Mouse (Mus musculus) thymus, postnatal 4 days (tissue): ENCODE measurements at regions not wholly inside any gene's neighbourhood (a gene's known extent, or its start where the extent isn't known, plus 50 kb on each side); places are given as distances from the start of the nearest gene placed in this dataset.

Experiments
- DNase-seq: peaks from one replicate; pipeline ENCODE4 v3.0.0; 2021

GRCm38 (mm10) chr2:74463407-74463806 is 115.8 kb downstream of the Lnpk start:
- DNase-seq: no peak

DNA sequence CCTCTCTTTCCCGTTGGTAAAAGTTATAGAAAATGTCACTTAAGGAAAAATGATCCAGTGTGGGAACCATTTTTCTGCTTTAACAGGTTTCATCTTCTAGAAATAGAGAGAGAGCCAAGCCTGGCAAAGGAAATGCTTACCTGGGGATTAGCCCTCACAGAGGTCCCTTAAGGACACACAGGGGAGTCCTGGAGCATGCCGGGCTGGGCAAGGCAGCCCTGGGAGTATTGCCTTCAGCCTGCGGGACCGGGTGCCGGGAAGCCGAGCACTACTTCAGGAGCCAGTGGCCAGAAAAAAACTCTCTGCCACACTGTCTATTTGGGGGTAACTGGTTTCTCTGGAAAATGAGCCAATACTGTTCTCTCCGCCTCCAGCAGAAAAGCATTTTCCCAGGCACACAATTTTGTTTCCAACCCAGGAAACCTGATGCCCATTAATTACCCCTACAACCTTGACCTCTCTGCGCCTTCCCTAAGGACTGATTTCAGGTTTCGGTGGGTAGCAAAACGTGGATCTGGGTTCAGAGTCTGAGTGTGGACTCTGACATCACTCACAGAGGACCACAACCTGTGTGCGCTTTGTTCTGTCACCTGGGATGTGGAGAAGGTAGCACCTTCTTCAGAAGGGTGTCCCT is 117.9 kb downstream of the Lnpk start:
- DNase-seq: no peak

DNA sequence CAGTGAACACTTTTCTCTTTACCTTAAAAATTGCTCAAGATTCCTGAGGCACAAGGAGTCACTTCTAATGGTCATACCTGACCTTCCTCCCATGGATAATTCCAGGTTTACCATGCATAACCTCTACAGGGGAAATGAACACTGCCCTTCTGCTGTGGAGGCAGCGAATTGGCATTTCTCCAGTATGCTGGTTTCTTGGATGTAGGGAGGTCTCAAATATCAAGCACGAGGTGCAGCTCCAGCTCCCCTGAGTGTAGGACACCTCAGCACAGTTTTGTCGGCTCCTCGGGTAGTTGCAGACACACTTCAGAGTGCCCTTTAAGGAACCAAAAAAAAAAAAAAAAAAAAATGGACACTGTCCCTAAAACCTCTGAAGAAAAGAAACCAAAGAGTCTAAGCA is 124.8 kb downstream of the Lnpk start:
- no peak for DNase-seq

DNA sequence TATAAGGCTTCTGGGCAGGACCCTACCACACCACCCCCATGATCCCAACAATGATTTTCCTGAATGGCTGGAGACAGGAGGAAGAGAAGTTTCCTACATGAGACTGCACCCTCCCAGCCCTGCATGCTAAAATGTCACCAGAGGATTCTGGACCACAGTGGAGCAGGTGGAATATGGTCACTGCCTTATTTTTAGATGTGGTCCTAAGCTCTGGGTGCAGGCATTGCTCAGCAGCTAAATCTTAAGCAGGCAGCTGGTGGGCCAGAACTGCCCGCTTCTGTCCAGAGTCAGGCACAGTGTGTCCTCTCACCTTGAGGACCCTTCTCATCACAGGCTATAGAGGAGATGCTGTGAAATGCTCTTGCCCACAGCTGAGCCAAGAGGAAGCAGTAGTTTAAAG is 126.6 kb downstream of the Lnpk start:
- no peak for DNase-seq

- no peak for DNase-seq
These were observed 127.7 kb downstream of the Lnpk start for GRCm38 (mm10) chr2:74451578-74451977.

DNA sequence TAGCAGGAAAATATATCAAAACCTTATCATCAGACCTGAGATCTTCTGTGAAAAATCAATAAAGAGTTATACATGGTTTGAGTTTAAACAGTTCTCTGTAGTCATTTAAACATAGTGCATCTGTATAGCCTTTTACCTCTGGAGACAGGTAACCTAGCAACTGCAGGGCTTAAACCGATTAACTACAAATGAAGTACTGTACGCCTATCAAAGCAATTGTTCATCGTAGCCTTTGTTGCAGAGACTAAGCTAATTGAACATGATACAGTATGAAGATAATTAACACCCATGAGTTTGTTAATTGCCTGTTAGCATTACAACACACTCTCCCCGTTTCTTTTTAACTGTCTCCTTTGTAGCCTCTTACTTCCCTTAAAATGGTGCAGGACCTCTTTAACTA is 128.2 kb downstream of the Lnpk start:
- no peak for DNase-seq

GRCm38 (mm10) chr2:74450064-74450765 is 129.0 kb downstream of the Lnpk start:
- DNase-seq: no peak

DNA sequence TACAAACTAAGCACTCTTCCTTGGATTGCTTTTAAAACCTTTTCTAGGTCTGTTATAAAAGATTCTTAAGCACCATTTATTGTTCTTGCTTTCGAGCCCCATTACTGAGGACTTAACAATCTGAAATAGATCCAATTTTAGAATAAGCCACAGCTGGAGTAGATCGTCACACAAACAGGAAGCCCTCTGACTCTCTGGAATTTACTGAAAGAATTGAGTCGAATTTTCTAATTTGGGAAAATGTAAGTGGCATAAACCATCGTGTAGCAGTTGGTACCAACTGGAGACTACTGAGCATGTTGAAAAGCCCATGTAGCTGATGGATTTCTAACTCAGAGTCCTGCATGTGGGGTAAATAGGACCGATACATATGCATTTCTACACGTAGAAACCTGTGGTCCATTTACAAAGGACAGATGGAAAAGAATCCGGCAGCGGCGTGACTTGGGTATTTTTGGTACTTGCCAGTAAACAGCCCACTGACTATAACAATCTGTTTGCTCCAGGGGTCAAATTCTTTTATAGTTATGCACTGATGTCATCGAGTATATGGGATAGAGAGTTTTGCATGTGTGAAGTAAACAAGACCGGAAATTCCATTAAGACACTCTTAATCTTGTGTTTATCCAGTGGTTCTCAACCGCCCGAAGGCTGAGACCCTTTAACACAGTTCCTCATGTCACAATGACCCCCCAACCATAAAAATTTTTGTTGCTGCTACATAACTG is 143.9 kb downstream of the Lnpk start:
- no peak for DNase-seq

GRCm38 (mm10) chr2:74426746-74427145 is 152.5 kb downstream of the Lnpk start:
- no peak for DNase-seq

DNA sequence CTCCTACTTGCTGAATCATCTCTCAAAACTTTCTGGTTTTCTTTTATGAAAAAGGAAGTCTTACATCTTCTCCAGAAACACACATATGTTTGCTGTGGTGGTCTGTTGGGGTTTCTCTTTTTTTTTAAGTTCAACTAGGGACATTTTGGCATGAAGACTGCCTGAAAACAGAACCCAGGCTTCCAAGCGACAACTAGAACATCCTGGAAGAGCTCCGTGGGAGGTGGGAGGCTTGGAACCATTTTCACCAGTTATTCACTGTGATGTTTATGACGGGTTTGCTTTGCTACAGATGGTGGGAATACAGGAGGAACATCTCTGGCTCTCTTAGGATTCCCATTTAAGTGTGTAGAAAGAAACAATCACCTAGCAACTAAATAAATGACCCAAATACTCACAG is 154.5 kb downstream of the Lnpk start:
- no peak for DNase-seq

- no peak for DNase-seq
These were observed 163.1 kb downstream of the Lnpk start for GRCm38 (mm10) chr2:74416097-74416496.

GRCm38 (mm10) chr2:74414721-74415120 is 164.5 kb downstream of the Lnpk start:
- DNase-seq: no peak

- DNase-seq: no peak
These were observed 169.3 kb downstream of the Lnpk start for GRCm38 (mm10) chr2:74409856-74410404.

- no peak for DNase-seq
These were observed 174.7 kb downstream of the Lnpk start for GRCm38 (mm10) chr2:74404493-74404892.

DNA sequence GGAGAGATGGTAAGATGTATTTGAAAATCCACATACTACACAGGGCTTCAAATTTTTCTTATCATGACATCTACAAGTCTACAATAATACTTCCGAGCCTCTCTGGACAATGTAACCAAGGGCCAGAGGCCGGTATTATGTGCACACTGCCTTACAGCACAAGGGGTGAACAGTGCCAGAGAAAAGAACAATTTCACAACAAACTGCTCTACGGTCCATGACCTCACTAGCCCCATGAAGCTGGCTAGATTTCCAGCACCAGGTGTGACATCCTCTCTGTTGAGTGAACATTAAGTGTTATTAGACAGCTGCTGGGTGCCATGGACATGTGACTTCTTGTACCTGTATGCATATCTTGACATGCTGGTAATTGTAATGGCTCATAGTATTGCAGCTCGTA is 188.2 kb downstream of the Lnpk start:
- no peak for DNase-seq

- no peak for DNase-seq
These were observed 191.2 kb downstream of the Lnpk start for GRCm38 (mm10) chr2:74388078-74388477.

GRCm38 (mm10) chr2:74384918-74385317 is 194.3 kb downstream of the Lnpk start:
- DNase-seq: no peak

- no peak for DNase-seq
These were observed 198.5 kb downstream of the Lnpk start for GRCm38 (mm10) chr2:74380574-74381287.

- no peak for DNase-seq
These were observed 200.5 kb downstream of the Lnpk start for GRCm38 (mm10) chr2:74378709-74379108.

DNA sequence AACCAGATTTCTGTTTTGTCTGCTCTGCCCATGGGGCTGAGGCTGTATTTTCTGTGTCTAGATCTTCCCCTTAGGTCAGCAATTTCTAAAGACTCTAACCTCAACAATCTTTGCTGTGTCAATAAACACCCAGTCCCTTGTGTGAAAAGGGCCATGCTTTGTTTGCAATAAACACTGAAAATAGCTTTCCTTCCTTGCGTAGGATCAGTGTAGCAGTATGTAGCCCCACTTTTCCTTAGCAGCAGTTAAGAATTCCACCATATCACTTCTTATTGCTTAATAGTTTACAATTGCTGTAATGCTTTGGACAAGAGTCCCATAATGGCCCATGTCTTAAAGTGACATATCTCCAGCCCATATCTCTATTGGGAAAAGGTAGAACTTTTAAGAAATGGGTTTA is 205.3 kb downstream of the Lnpk start:
- no peak for DNase-seq

DNA sequence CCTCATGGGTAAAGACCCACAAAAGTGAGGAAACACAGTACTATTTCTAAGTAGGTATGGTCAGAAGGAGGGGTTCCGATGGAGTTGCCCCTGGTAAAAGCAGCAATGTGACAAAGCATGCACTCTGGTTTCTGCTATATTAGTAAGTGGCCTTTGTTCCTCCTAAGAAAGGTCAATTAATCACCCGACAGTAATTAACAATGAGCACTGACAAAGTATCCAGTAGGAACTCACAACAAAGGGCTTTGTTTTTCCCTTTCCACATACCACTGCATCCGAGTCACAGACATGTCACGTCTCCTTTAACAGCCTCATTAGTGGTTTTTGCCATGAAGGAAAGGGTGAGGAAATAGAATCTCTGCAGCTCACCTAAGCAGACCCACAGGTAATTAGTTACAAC is 206.2 kb downstream of the Lnpk start:
- no peak for DNase-seq

- DNase-seq: no peak
These were observed 216.0 kb downstream of the Lnpk start for GRCm38 (mm10) chr2:74363255-74363654.

- no peak for DNase-seq
These were observed 224.6 kb downstream of the Lnpk start for GRCm38 (mm10) chr2:74354591-74354990.
